Mouse (Mus musculus): ENCODE data around the gene Ttc23l.
"Not testable (repeated sequence)": the region's sequence is repeated elsewhere in the genome, so short reads cannot be mapped to it uniquely, and the experiment has no call there.

Gene Ttc23l

DNA sequence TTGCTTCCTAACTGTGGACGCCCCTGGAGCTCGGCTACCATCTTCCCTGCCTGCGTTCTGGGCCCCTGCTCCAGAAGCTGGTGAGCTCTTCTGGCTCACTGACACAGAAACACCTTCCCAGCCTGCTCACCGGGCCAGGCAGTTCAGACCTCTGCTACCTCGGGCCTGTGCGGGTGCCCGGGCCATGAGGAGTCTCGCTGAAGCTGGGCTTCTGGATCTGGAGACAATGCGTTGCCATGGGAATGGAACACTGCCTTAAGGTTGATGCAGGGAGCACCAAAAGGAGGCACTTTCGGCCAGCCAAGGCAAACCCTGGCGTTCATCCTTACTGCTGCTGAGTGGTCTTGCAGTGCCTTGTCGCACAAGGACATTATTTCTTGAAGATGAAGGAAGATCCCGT, at the start of gene Ttc23l:
Ttc23l (minus strand) TSS at position 204 of the 400 bp plus-strand sequence.
- no peak for DNase-seq (ENCODE audit: low read depth, low spot score)

DNA sequence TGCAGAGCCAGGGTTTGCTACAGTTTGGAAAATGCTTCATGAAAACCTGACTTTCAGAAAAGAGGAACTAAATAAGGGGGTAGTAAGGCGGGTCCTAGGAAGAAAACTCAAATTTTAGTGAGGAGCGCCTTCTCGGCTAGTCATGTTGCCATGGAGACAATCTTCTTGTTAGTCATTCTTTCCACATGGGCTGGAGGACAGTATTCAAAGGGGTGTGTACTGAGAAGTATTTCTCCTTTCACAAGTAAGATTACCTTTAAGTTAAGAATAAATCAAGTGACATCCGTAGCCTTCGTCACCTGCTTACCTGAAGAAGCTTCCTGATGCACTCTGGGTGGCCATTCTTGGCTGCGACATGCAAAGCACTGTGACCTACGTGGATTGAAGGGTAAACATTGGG, 40.9 kb upstream of the Ttc23l start:
- DNase-seq (ENCODE audit: low read depth, low spot score): no peak

DNA sequence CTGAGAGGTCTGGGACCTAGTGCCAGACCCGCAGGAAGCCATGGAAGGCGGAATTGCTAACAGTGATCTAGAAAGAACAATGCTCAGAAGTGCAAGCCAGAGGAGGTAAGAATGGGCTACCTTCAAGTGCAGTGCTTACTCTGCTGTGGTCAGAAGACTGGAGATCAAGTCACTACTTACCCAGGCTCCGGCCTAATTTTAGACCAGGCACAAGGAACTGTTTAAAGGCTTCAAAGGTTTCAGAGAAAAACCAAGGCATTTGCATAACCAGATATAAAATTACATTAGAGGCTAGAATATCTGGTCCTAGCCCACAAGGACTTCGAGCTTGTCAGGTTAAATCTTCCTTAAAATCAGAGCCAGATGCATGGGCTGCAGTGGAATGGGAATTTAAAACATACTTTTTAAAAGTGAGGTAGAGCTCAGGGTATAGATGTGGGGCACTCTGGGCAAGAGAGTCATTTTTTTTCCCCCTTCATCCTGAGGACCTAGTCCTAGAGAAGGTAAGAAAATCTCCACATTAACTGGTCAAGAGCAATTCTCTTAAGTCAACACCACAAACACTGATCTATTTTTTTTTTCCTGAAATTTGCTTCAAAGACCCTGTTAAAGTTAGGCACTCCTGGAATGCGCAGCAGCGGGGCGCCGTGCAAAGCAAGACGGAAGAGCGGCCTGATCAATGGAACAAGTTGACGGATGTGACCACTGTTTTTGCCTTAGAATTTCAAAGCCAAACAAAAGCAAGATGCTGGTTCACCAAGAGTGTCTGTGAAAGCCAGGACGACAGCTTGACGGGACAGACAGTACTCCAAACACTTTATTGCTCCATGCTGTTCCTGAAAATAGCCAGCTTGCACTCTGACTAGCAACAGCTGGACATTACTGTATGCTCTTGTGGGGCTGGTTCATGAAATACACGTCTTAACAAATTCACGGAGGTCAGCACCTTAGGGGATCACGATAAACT, 40.1 kb upstream of the Ttc23l start:
- DNase-seq (ENCODE audit: low read depth, low spot score): no peak

DNA sequence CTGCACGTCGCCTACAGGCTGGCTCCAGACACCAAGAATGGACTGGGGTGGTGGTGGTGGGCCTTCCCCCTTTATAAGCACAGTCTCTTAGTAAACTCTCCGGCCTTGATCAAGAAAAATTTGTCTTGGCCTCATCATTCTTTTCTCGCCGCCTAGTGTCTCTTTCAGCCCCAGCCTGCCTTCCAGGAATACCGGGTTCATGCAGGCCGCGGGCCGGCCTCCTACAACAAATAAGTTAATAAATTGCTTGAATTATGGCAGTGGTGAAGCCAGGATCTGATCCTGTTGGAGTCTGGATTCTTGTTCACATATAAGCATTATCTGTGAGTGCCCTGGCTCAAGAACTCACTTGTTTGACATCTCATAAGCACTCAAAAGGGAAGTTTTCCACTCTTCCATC, 38.4 kb upstream of the Ttc23l start:
- no peak for DNase-seq (ENCODE audit: low read depth, low spot score)

DNA sequence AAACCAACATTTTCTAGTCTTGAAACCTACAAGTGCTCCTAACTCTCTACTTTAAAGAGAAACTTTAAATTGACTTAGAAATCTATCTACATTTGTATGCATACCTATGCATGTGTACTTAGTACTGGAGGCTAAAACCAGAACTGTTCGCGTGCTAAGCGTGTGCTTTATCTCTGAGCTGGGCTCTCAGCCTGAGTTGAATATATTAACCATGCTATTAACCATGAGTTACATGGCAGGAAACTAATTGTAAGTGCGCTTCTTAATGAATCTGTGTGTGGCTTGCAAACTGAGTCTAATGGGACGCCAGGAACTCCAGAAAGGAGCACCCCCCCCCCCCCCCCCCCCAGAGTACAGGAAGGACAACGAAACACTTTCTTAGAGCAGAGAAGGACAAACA, 36.9 kb upstream of the Ttc23l start:
- no peak for DNase-seq (ENCODE audit: low read depth, low spot score)

DNA sequence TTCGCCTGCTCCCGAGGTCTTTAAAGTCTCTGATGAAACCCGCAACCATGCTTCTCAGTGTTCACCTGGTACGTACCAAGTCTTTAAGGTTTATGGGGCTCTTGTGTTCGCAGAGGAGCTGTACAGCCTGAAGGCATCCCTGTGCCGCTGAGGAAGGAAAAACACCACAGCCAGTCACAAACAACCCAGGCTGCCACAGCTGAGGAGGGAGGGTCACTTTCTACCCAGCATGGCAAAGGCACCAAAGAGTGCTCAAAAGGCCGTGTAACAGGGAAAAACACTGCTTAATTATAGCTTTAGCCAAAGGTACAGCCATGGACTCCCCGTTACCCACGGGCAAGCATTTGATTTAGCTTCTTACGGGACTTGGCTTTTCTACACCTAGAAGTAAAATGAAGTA, 36.4 kb upstream of the Ttc23l start:
- DNase-seq (ENCODE audit: low read depth, low spot score): no peak

DNA sequence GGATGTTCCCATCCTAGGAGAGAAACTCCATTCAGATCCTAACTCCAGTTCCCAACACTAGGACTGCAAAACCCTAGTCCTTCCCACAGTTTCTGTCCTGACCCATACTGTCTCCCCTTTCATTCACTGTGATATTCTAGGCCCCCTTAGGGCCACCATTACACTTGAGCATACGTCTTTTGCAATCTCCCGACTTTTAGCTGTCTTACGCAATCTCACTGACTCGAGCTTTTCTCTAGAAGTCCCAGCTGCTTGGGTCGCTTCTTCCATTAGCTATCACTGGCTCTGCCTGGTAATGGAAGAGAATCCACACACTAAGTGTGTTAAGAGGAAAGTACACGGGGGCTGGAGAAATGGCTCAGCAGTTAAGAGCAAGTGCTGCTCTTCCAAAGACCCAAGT, 34.6 kb upstream of the Ttc23l start:
- no peak for DNase-seq (ENCODE audit: low read depth, low spot score)

DNA sequence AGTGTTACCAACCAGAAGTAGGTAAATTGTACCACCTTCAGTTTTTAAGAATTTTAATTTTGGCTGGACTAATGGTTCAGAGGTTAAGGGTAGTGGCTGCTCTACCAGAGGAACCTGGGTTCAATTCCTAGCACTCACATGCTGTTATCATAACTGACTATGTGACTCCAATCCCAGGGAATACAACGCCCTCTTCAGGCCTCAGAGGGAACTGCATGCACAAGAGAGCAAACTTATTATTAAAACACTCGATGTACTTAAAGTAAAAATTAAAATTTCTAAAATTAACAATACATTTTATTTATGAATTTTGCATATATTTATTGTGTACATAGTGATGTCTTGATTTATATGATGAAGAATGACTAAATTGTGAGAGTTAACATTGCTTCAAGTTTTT, 28.1 kb upstream of the Ttc23l start:
- no peak for DNase-seq (ENCODE audit: low read depth, low spot score)

DNA sequence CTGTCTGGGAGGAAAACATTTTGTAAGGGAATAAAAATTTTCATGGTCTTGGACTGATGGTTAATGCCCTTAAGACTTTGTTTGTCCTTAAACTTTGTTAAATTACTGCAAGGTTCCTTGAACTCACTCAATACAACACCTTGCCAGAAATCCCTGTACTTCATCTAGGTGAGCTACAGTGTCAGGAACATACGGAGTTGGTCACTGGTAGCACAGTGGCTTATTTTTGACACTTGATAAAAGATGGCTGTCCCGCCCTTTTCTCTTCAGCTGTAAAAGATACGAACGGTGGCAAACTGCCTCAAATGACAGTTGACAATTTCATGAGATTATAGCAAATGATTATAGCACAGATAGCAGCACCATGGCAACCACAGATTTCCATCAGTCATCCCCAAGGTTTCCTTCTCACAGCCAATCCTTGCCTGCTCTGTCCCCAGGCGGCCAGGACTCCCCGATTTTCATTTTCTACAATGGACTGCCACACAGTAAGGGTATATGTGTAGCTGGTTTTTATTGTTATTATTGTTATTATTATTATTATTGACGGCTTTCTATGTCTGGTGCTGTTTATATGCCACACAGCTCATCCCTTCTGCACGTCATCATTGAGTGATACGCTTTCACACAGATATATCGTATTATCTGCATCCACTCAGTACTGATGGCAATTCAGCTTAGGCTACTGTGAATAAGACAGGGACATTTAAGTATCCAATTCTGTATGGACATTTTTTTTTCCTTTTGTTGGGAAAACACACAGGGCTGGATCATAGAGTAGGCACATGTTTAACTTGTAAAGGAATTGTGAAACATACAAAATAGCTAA, 26.1 kb upstream of the Ttc23l start:
- no peak for DNase-seq (ENCODE audit: low read depth, low spot score)

DNA sequence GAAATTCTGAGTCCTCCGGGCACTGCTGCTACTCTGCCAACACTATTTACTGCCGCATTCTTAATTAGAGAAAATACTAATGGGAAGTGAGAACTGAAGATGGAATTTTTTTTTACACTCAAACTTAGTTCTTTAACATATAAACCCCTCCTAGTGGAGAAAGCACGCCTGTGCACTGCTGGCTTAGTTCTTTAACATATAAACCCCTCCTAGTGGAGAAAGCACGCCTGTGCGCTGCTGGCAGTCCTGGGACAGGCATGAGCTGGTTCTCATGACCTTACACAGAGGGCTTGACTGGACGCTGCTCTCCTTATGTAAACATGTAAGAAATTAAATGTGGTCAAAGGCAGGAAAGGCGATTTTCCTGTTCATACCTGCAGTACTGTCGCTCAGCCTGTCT, 24.9 kb upstream of the Ttc23l start:
- DNase-seq (ENCODE audit: low read depth, low spot score): no peak

DNA sequence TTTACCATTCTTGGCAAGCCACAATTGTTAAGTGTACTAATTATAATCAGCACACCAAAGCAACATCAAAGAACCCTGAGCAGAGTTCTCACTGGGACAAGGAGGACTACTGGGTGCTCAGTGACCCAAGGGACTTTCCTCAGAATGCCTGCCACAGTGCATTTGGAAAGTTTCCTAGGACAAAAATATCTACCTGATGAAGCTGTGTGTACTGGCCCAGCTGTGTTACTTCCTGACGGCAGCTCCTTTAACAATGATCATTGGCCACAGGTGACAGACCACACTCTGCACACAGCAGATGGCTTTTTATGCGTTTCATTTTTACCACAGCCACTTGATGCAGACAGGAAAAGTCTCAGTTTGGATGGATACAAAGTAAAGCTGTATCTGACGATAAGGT, 20.7 kb upstream of the Ttc23l start:
- no peak for DNase-seq (ENCODE audit: low read depth, low spot score)

DNA sequence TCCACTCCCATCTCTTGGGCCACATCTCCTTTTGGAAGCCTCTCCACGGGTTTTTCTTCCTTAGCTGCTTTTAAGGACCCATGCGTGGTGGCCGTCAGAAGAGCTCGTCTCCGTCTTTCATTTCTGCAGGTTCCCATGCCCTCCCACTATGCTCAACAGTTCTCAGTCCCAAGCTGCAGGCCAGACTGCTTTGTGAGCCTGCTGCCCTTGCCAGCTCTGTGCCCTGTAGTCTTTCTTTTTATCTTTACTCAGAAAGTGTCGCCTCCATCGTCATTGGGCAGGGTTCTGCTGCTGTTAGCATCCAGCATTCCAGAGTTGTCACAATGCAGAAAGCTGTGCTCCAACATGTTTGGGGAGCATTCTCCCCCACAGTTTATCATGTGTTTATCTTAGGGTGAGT, 8.0 kb upstream of the Ttc23l start:
- DNase-seq (ENCODE audit: low read depth, low spot score): no peak

DNA sequence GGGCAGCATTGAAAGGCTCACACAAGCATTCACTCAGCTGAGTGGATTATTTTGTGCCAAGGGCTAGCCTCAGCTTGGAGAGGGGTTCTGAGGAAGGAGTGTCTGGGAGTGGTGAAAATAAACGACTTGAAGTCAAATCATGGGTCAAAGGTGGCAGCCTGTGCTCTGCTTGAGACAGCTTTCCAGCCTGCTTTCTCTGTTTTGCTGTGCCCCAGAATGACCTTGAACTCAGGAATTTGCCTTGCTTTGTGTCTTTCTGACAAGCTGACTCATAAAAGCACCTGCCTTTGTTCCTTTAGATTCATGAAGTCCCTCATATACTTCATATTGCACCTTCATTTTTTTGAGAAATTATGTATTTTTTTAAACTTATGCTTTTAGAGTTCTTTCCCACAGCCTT, 5.7 kb upstream of the Ttc23l start:
- DNase-seq (ENCODE audit: low read depth, low spot score): no peak

DNA sequence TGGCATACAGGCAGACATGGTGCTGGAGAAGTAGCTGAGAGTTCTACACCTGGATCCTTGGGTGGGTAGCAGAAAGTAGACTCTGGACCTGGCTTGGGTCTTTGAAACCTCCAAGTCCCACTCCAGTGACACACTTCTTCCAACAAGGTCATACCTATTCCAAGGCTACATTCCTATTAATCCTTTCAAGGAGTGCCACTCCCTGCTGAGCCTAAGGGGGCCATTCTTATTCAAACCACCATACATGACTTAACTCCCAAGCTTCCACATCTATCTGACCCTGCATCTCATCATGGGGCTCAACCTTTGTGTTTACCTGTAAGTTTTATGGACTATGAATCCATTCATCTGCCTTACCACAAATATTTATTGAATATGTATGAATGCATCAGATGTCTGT, 3.8 kb upstream of the Ttc23l start:
- no peak for DNase-seq (ENCODE audit: low read depth, low spot score)

DNA sequence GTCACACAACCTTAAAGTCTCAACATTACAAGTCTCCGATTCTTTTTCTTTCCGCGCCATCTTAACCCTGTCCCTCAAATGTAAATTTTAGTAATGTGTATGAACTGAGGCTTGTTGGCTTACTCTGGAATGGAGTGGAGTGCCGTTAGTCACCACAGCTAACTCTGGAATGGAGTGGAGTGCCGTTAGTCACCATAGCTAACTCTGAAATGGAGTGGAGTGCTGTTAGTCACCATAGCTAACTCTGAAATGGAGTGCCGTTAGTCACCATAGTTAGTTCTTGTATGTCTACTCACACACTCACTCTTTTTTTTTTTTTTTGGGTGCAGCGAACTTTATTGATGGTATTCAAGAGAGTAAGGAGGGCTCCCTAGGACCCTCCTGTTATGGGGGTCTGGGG, 1.5 kb upstream of the Ttc23l start:
- no peak for DNase-seq (ENCODE audit: low read depth, low spot score)

DNA sequence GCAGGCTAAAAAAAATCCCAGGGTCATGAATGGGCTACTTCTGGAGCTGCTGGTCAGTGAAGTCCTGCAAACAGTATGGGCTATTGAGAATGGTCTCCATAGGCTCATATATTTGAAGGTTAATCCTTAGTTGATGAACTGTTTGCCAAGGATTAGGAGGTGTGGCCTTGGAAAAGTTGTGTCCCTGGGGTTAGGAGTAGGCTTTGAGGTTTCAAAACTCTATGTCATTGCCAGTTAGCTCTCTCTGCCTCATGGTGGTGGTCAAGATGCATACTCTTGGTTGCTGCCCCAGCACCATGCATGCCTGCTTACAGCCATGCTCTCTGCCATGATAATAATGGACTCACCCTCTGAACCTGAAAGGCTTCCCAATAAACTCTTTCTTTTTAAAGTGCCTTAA, 4.1 kb downstream of the Ttc23l start:
- no peak for DNase-seq (ENCODE audit: low read depth, low spot score)

DNA sequence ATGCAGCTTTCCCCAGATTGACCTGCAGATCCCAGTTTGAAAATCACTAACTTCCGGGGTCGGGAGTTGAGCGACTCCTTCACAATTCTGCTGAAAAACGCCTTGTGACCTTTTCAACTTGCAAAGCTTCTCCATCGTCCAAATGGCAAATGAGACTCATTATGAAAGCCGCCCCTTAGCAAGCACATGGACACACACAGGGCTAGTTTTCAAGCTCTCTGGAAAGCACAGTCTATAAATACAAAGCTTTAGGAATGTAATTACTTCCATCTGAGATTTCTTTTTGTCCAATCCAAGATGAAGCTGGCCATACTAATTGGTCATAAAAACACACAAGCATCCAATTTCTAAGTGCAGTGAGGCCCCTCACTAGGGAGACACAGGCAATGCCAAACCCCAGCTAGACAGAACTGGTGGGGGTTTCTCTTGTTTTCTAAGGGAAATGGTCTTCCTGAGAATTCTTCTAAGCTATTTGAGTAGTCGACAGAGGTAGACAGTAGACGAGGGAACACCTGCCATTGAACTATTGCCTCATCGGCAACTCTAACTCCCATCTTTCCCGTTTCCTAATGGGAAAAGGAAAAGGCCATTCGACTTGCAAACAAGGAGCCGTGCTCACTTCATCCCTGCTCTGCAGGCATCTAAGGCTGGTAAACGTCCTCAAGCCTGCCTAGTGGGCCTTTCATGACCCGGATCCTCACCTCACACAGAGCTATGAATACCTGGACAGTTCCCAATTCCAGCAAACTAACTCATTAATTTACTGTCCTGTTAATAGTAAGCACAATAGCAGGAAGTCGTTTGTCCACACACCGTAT, 18.0 kb downstream of the Ttc23l start:
- DNase-seq (ENCODE audit: low read depth, low spot score): no peak

DNA sequence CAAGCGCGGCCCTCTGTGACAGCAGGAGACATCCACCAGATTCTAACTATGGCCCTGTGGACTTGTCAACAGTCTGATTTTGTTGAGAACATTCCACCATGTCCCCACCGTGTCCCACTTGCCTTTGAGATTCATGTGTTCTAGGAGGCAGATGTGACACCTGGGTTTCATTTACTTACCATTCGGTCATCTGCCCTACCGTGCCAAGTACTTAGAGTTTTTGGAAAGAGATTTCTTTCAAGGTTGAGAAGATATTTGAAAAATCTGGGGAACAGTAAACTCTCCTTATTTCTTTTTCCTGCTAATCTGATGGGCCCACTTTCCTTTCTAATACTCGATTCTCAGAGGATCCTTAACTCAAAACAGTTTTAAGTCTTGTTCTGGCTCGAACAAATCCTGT, 22.5 kb downstream of the Ttc23l start:
- no peak for DNase-seq (ENCODE audit: low read depth, low spot score)

DNA sequence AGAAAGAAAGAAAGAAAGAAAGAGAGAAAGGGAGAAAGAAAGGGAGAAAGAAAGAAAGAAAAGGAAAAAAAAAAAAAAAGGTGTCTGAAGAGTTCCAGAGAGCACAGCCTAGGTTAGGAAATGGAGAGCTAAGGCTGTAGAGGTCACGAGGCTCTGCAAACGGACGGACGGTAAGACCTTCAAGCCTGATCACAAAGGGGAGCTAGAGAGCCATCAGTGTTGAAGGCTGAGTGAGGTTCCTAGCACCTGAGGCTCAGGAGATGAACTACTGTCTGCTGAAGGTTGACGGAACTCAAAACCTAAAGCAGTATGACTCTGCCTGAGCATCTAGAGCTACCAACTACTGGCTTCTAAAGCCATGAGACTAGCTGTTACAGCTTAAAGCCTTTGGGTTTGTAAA, 23.9 kb downstream of the Ttc23l start:
- no peak for DNase-seq (ENCODE audit: low read depth, low spot score)

DNA sequence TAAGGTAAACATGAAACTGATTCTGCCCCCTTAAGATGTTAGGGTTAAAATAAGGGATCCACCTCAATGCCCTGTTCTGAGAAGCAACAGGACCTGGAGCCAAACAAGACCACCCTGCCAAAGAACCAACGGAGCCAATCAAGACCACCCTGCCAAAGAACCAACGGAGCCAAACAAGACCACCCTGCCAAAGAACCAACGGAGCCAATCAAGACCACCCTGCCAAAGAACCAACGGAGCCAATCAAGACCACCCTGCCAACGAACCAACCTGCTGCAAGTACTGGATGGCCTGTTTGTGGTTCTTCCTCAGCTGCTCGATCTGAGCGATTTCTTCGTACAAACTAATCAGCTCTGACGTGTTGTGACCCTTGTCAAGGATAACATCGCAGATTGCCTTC, 25.1 kb downstream of the Ttc23l start:
- not testable (repeated sequence) for DNase-seq (ENCODE audit: low read depth, low spot score)

DNA sequence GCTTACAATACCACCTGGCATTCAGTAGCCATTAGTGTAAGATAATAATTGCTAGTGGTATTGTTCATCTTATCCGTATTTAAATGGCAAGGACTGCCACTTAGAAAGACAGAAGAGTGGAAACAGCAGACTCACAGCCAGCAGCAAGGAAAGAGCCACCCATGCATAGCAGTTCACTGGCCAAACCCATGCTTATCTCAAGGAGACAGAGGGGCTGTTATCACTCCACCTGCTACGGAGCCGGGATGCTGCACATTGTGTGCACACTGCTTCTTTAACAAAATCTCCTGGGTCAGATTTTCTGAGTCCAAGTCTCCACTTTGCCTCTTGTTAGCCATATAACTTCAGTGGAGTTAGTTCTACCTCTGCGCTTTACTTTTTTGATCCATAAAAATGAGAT, 27.1 kb downstream of the Ttc23l start:
- no peak for DNase-seq (ENCODE audit: low read depth, low spot score)

DNA sequence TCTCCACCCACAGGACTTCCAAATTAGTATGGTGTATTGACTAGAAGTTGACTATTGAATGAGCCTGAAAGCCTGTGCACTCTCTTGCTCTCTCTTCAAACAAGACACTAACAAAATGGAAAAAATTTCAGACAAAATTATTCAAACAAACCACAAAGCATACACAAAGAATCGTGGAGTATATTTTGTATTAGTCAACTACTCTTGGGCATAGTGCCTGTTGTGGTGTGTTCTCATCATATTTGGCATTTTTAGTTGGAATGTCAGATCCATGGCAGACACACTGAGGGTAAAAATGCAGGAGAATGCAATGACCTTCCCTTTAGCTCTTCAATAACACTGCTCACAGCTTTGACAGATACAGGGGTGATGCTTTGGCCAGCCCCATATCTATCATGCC, 32.6 kb downstream of the Ttc23l start:
- DNase-seq (ENCODE audit: low read depth, low spot score): no peak
